Mouse (Mus musculus) small intestine, adult 2 months (tissue): ENCODE results near the gene Zfp420.

ENCODE experiments used
- CTCF ChIP-seq: fragments of 200-500 bp; IDR thresholded peaks from 2 replicates; pipeline ENCODE4 v1.5.1; 2012; ENCODE audit warnings: low read depth, mild to moderate bottlenecking, control low read depth, inconsistent platforms, low read length, moderate library complexity, mixed read lengths; ENCODE audit not compliant: insufficient replicate concordance, insufficient read length; ENCODE audit errors: extremely low read depth
- POLR2A ChIP-seq: fragments of 200-500 bp; IDR thresholded peaks from 2 replicates; pipeline ENCODE4 v1.6.1; 2012; ENCODE audit warnings: low read depth, mild to moderate bottlenecking, control low read depth, inconsistent platforms, low read length, moderate library complexity

DNA sequence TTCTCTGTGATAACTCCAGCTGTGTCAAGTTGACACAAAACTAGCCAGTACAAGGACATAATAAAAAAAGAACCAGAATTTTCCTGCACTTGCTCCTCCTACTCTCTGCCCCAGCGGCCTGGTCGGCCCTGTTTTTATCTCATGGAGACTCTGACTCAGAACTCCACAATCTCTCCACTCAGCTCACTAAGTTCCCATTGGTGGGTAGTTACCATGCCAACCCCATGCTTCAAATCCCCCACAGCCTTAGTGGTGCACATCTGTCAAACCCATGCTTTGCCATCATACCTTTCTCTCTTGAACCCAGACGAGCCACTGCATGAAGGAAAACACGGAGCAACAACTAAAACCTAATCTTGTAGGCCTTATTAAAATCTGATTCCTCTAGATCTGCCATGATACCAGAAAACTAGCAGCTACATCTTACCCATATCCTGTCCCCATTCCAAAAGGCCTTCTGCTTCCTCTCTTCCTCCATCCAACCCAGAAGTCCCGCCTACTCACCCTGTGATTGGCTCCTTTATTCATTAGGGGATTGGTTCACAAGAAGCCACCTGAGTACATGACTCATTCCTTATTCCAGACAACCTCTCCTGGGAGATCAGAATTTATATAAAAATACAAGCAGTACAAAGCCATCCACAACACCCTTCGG lies 61.8 kb downstream of the Zfp420 start:
- no peak for TF ChIP-seq POLR2A
- TF ChIP-seq CTCF = no peak
